Mouse (Mus musculus): ENCODE measurements around the gene Wee1.
"Not testable (repeated sequence)": the region's sequence is repeated elsewhere in the genome, so short reads cannot be mapped to it uniquely, and the experiment has no call there.

The Wee1 gene

DNA sequence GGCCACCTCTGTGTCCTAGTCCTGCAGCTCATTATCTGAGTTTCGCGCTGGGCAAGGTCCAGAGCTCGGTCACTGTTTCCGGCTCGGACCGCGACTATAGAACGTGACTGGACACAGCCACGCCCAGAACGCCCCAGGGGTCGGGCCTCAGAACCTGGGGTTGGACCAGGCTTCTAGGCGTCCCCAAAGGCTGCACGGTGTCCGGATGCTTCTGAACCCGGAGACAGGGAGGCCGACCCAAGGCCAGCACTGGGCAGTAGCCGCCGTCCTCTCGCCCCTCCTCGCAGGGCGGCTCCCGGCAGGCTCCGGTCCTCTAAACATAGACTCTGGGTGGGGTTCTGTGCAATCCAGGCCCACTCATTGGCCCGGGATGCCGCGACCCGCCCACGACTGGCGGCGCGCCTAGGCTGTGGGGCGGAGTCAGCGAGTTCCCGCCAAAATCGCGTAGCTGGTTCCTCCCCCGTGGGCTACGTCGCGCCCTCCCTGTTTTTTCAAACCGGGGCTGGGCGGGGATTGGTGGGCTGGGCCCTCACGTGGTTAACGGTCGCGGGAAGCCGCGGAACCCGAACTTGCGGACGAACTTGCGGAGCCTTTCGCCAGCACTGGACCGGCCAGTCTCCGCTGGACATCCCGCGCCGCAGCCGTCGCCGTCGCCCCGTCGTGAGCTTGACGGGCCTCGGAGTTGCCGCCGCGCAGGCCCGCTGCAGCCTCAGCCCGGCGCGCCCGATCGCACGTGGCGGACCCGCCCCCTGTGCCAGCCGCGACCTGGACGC lies at the start of gene Wee1:
TSS of gene Wee1 (plus strand) at position 531 of the 773 bp plus-strand sequence.
- peak; percentile 100 for DNase-seq

DNA sequence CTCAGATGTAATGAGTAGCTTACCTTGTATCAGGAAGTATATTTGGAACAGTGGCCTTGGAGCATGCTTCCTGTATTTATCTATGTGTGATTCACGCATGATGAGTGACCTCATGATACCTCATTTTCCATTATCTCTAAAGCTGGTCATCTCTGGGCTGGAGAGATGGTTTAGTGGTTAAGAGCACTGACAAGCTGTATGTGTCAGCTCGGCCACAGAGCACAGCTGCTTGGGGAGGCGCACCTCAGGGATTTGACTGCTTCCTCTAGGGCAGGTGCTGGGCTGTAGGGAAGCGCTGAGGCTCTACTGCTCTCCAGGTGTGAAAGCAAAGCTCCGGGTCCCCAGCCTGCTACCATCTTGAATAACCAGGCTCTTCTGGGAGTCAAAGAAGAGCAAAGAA lies 43.7 kb upstream of the Wee1 start:
- DNase-seq: no peak

DNA sequence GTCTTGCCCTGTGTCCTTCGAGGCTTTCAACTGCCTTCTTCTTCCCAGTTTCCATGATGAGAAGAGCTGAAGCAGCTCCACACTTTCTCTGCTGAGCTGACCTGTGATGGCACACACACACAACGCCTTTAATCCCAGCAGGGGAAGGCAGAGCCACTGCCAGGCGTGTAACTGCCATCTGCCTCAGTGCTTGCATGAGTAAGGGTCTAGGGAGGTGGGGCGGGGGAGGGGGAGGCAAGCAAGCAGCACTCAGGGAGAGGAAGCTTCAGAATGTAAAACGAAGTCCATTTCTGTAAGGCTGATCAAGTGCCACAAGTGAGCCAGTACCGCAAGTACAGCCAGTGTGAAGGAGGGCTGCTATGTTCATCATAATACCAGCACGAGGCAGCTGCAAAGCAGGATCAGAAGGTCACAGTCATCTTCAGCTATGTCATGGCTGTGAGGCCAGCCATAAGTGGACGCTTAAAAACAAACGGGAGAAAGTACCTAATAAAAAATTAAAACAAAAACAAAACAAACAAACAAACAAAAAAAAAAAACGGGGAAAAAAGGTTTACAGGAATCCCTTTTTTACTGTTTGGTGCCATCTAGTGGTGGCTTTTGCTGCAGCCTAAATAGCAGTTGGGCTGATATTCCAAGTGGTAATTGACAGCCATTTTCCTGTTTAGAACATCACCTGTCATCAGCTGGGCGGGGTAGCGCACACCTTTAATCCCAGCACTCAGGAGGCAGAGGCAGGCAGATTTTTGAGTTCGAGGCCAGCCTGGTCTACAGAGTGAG lies 38.3 kb upstream of the Wee1 start:
- DNase-seq: peak; percentile 78

DNA sequence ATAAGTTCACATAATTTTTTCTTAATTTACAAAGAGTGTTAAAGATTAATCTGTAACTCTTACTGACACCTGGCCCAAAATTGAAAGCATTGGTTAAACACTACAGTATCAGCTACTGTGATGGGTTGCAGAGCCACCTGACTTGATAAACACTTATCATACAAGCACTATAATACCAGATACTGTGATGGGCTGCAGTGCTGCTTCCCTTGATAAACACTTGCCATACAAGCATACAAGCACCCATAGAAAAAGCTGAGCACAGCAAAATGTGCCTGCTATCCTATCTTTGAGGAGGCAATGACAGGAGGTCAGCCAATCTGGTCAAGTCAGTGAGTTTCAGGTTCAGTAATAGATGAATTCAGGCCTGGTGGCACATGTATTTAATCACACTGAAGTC lies 36.6 kb upstream of the Wee1 start:
- no peak for DNase-seq

DNA sequence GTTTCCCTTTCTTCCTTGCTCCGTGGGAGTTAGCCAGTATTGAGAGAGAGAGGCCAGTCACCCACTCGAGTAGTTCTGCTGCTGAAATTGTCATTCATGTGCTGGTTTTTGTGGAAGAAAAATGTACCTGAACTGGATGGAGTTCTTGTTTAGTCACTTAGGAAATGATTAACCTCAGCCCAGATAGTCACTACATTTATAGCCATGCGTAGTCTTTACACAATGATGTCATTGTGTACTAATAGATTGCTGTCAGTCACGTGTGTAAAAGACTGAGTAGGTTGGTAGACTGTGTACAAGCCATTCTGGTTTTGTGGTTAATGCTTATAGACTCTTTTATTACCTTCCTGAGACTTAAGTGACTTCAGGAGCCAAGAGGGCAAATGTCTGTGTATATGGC lies 33.9 kb upstream of the Wee1 start:
- no peak for DNase-seq

- DNase-seq: peak; percentile 4
Observed at GRCm38 (mm10) chr7:110091670-110092069, 30.2 kb upstream of the Wee1 start.

- DNase-seq: no peak
Observed at GRCm38 (mm10) chr7:110096332-110096731, 25.5 kb upstream of the Wee1 start.

DNA sequence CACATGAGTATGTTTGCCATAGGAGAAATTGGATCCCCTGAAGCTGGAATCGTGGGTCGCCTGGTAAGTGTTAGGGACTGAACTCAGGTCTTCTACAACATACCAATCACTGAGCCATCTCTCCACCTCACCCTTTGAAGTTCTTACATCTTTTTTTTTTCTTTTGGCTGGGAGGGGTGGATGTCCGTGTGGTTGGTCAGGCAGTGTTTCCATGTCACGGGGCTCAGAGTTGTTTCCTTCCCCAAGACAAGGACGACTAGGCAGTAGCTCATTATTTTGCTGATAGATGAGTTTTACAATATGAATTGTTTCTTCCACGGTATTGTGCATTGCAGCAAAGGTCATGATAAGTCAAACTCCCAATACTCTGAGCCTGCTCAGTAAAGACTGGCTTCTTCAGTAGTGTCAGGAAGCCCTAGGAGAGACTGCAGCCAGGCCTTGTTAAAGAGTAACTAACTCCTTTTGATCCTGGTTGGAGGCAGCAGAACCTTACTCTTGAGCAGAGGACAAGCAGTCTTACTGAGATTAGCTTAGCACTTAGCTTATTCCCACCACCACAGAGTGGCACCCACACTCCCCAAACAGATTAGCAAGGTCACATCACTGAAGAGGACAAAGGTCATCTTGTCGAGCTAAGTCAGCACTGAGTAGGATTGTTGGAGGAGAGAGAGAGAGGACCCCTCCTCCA lies 24.6 kb upstream of the Wee1 start:
- DNase-seq: no peak

- DNase-seq: peak; percentile 18
Observed at GRCm38 (mm10) chr7:110100854-110101253, 21.0 kb upstream of the Wee1 start.

- DNase-seq: no peak
Observed at GRCm38 (mm10) chr7:110101266-110101665, 20.6 kb upstream of the Wee1 start.

DNA sequence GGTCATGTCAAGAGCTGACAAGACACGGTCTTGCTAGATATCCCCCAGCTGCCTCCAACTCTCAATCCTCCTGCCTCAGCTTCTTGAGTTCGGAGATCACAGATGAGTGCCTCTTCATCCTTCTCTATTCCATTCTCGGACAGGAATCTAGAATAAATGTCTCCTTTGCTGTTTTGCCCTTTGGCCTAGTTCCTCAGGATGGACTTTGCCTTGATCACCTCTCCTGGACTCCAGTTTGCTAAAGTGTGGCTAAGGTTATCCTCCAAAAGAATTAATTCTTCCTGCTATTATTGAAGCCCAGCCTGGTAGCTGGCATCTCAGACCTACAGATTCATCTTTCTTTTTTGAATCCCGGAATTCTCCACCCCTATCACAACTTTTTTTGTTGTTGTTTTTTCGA lies 16.8 kb upstream of the Wee1 start:
- DNase-seq: no peak

DNA sequence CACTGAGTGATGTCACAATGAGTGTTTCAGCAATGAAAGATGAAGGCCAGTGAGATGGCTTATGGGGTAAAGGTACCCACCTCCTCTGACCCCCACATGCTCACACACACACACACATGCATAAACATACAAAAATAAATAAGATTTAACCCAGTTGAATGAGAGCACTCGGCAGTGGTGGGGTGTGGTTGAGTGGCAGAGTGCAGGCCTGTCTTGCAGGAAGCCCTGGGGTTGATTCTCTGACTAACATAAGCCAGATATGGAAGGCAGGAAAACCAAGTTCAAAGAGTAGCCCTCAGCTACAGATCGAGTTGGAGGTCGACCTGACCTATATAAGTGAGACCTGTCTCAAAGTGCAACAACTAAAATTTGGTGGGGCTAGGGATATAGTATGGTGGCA lies 15.2 kb upstream of the Wee1 start:
- DNase-seq: no peak

- DNase-seq: not testable (repeated sequence)
Observed at GRCm38 (mm10) chr7:110108524-110108923, 13.3 kb upstream of the Wee1 start.

DNA sequence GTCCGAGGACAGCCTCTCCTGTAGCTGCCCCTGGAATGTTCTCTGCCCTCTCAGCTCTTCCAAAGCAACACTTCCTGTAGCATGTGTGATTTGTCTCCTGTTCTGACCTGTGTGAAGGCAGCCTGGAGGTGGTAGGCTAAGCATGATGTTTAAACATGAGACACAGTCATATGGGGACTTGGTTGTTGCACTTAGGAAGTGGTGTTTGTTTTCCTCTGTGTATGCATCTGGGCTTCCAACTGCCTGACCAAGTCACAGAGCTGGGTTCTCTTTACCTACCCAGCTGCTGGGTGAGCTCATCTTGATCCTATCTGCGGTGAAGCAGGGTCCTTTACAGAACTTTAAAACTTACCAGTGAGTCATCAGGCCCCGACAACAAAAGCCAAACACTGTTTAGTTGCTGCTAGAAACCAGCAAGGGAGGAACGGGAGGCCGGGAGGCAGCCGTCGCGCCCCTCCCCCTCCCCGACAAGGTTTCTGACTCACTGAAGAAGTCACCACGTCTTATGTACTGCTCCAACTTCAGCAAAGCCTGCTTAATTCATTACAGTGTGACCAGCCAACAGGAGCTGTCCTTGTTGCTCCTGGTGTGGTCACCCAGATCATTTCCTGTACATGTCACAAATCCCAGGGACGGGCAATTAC lies 12.8 kb upstream of the Wee1 start:
- DNase-seq: peak; percentile 58

DNA sequence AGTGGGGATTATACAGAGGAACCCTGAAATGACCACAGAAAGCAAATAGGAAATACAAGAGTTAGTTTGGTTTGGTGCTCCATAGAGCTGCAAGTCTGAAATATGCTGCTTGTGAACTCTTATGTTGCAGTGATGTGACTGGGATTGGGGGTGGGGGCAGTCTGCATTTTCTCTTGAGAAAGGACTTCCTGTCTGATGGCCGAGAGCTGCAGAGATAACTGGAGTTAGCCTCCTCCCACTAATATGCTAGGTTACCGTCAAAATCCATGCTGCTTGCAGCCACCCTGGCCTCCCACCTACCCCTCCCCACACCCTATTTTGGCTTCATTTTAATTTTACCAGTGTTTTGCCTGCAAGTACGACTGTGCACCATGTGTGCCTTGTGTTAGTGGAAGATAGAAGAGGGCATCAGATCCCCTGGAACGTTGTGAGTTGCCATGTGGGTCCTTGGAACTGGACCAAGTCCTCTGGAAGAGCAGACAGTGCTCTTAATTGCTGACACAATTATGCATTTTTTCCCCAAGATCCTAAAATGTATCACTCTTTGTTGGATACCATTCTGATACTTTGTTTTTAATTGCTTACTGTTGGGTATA lies 11.7 kb upstream of the Wee1 start:
- no peak for DNase-seq

DNA sequence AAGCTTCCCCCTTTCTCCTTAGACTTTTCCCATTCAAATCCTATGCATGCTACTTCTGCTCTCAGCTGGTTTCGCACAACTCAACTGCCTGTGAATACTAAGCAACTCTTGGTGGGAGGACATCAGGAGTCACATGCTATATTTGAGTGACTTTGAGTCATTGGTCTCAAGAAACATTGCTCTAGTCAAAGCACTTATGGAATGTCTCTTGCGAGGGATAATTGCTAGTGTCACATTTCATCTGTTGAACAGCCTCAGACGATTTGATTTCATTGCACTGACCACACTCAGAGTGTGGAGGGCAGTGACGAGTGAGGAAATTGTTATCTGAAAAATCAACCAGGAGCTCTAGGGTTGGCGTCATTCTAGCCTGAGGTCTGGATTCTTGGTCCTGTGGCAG lies 7.1 kb upstream of the Wee1 start:
- peak; percentile 34 for DNase-seq

GRCm38 (mm10) chr7:110116731-110117291 lies 5.0 kb upstream of the Wee1 start:
- no peak for DNase-seq

DNA sequence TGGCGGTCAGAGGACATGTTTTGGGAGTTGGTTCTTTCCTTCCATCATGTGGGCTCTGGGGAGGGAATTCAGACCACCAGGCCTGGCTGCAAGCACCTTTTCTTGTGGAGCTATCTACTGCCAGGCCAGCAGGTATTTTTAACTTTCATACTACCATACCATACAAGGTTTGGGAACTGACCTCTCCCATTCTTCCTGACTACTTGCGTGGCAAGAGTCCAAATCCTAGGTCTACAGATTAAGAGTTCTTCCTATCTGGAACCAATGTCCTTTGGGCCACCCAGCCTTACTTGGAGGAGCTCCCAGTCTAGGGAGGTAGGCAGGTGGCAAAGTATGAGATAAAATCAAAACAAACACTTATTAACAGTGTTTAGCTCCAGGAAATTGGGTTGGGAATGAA lies 3.4 kb upstream of the Wee1 start:
- DNase-seq: no peak

GRCm38 (mm10) chr7:110120157-110120784 lies 1.6 kb upstream of the Wee1 start:
- DNase-seq: no peak

- no peak for DNase-seq
Observed at GRCm38 (mm10) chr7:110121162-110121515, 707 bp upstream of the Wee1 start.

DNA sequence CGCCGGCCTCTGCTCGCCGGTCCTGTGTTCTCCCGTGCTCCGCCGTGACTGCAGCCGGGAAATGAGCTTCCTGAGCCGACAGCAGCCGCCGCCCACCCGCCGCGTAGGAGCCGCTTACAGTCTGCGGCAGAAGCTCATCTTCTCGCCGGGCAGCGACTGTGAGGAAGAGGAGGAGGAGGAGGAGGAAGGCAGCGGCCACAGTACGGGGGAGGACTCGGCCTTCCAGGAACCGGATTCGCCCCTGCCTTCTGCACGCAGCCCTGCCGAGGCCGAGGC lies 381 bp downstream of the Wee1 start:
- DNase-seq: no peak
